Mouse (Mus musculus) hindbrain, embryonic 13.5 days (tissue): ENCODE results near the gene Fxyd1. TPM values are rescaled to one million over a fixed set of nuclear protein-coding genes. Genes with fewer than 3 reads are reported as not detected.

Source experiments
- ATAC-seq: fragments of 200-750 bp; cut with Nextera tagmentation; 2 replicates; pipeline ENCODE4 v1.8.0; 2017; ENCODE audit warnings: moderate TSS enrichment; ENCODE audit not compliant: low FRiP score
- H3K27ac ChIP-seq: fragments of 300-500 bp; sonication (generic); 2 replicates; pipeline ENCODE4 v1.5.1; 2015; ENCODE audit warnings: inconsistent platforms, mild to moderate bottlenecking, moderate library complexity
- H3K27me3 ChIP-seq: fragments of 300-500 bp; sonication (generic); 2 replicates; pipeline ENCODE4 v1.6.1; 2015; ENCODE audit warnings: mild to moderate bottlenecking, inconsistent platforms
- H3K36me3 ChIP-seq: fragments of 300-500 bp; sonication (generic); 2 replicates; pipeline ENCODE4 v1.6.1; 2015; ENCODE audit warnings: mild to moderate bottlenecking, inconsistent platforms
- H3K4me1 ChIP-seq: fragments of 300-500 bp; sonication (generic); replicated peaks from 2 replicates; pipeline ENCODE4 v1.6.1; 2015; ENCODE audit warnings: inconsistent platforms
- H3K4me2 ChIP-seq: fragments of 300-500 bp; sonication (generic); 2 replicates; pipeline ENCODE4 v1.6.1; 2015; ENCODE audit warnings: inconsistent platforms, mild to moderate bottlenecking, moderate library complexity
- H3K4me3 ChIP-seq: fragments of 300-500 bp; sonication (generic); 2 replicates; pipeline ENCODE4 v1.5.1; 2015; ENCODE audit warnings: mild to moderate bottlenecking, inconsistent platforms
- H3K9ac ChIP-seq: fragments of 300-500 bp; sonication (generic); 2 replicates; pipeline ENCODE4 v1.6.1; 2015; ENCODE audit warnings: mild to moderate bottlenecking, inconsistent platforms
- H3K9me3 ChIP-seq: fragments of 300-500 bp; sonication (generic); 2 replicates; pipeline ENCODE4 v1.6.1; 2016; ENCODE audit warnings: inconsistent platforms
- WGBS: fragments of 180-500 bp; shearing (Covaris S2); methylation state at CpG from one replicate; pipeline ENCODE4 v1.1.7; 2015; 5-methylcytosine and 5-hydroxymethylcytosine counted together
- polyA plus RNA-seq: library from polyadenylated mRNA; unstranded; fragments of >200 nt; fragmentation: Nextera tagmentation; extraction: Ambion mirVana; gene quantifications from 2 replicates; pipeline ENCODE4 v1.2.1, GENCODE M21; 2015

Gene Fxyd1
- polyA plus RNA-seq, 1 experiment from 2014 or later: 30.6 TPM

GRCm38 (mm10) chr7:31049846-31050281 is 7.1 kb downstream of the Fxyd1 start:
- H3K4me3 ChIP-seq: peak overlapping the region; percentile 42
- peak; percentile 30 for ATAC-seq
- H3K9me3 ChIP-seq: no peaks in the 10 kb centered on the region
- WGBS: under 1% methylated on average over 14 of the region's 15 CpGs
- H3K27me3 ChIP-seq: peaks cover 80% of the 10 kb centered on the region
- H3K27ac ChIP-seq: peak overlapping the region; percentile 77
- peaks cover 50% of the 10 kb centered on the region for H3K4me1 ChIP-seq
- peak overlapping the region; percentile 62 for H3K4me2 ChIP-seq
- H3K9ac ChIP-seq: peak overlapping the region; percentile 69
- H3K36me3 ChIP-seq: no peaks in the 10 kb centered on the region

GRCm38 (mm10) chr7:31049135-31049845 is 7.7 kb downstream of the Fxyd1 start:
- Histone ChIP-seq H3K9ac (peak overlapping the region; percentile 69), H3K4me1 (peaks cover 46% of the 10 kb centered on the region), H3K36me3 (no peaks in the 10 kb centered on the region), H3K9me3 (no peaks in the 10 kb centered on the region), H3K27ac (peak overlapping the region; percentile 77), H3K27me3 (peaks cover 80% of the 10 kb centered on the region), H3K4me2 (peak overlapping the region; percentile 62), H3K4me3 (peak overlapping the region; percentile 42)
- WGBS: 22% methylated on average over 5 of the region's 5 CpGs
- ATAC-seq: 0 out of 2 replicates have a peak, but pooled peaks have one; percentile 0

GRCm38 (mm10) chr7:31042431-31042910 is 14.5 kb downstream of the Fxyd1 start, which contains the start of gene Fxyd5:
TSS of gene Fxyd5 (minus strand) at chr7:31042481.
- Histone ChIP-seq H3K4me1 (peaks cover 14% of the 10 kb centered on the region), H3K4me3 (peak within 1 kb of the TSS; percentile 7), H3K27me3 (peaks cover 77% of the 10 kb centered on the region), H3K9me3 (no peaks in the 10 kb centered on the region), H3K27ac (no peak within 1 kb of the TSS), H3K36me3 (no peaks in the 10 kb centered on the region), H3K4me2 (peak within 1 kb of the TSS; percentile 36), H3K9ac (peak within 1 kb of the TSS; percentile 36; the same call in 1 of the 2 replicates)
- ATAC-seq: no peak
- 36% methylated on average over 10 of the region's 10 CpGs for WGBS

GRCm38 (mm10) chr7:31041662-31042315 is 15.2 kb downstream of the Fxyd1 start:
- Histone ChIP-seq H3K27me3 (peaks cover 74% of the 10 kb centered on the region), H3K4me1 (peaks cover 14% of the 10 kb centered on the region), H3K9me3 (no peaks in the 10 kb centered on the region), H3K27ac (no peak overlapping the region), H3K4me2 (peak overlapping the region; percentile 36), H3K9ac (peak overlapping the region; percentile 36; the same call in 1 of the 2 replicates), H3K36me3 (no peaks in the 10 kb centered on the region), H3K4me3 (peak overlapping the region; percentile 7)
- no peak for ATAC-seq
- 3% methylated on average over 28 of the region's 28 CpGs for WGBS

- 45% methylated on average over 8 of the region's 8 CpGs for WGBS
- no peaks in the 10 kb centered on the region for H3K9me3 ChIP-seq
- H3K4me2 ChIP-seq: no peak overlapping the region
- H3K4me1 ChIP-seq: peaks cover 14% of the 10 kb centered on the region
- H3K27me3 ChIP-seq: peaks cover 70% of the 10 kb centered on the region
- no peak overlapping the region for H3K9ac ChIP-seq
- H3K4me3 ChIP-seq: no peak overlapping the region
- no peaks in the 10 kb centered on the region for H3K36me3 ChIP-seq
- ATAC-seq: no peak
- no peak overlapping the region for H3K27ac ChIP-seq
Measured at GRCm38 (mm10) chr7:31041023-31041407, 16.0 kb downstream of the Fxyd1 start.

GRCm38 (mm10) chr7:31040281-31041022 is 16.5 kb downstream of the Fxyd1 start:
- no peak overlapping the region for H3K4me3 ChIP-seq
- 84% methylated on average over 12 of the region's 12 CpGs for WGBS
- peaks cover 14% of the 10 kb centered on the region for H3K4me1 ChIP-seq
- H3K36me3 ChIP-seq: no peaks in the 10 kb centered on the region
- no peak overlapping the region for H3K27ac ChIP-seq
- no peak overlapping the region for H3K9ac ChIP-seq
- H3K27me3 ChIP-seq: peaks cover 66% of the 10 kb centered on the region
- H3K4me2 ChIP-seq: no peak overlapping the region
- H3K9me3 ChIP-seq: no peaks in the 10 kb centered on the region
- ATAC-seq: no peak

GRCm38 (mm10) chr7:31039011-31039410 is 18.0 kb downstream of the Fxyd1 start:
- H3K9me3 ChIP-seq: no peaks in the 10 kb centered on the region
- H3K4me1 ChIP-seq: peaks cover 14% of the 10 kb centered on the region
- H3K27ac ChIP-seq: no peak overlapping the region; the same call in 1 of the 2 replicates
- H3K4me3 ChIP-seq: no peak overlapping the region
- H3K27me3 ChIP-seq: peaks cover 52% of the 10 kb centered on the region
- WGBS: 80% methylated on average over 4 of the region's 4 CpGs
- H3K9ac ChIP-seq: no peak overlapping the region
- no peak for ATAC-seq
- no peak overlapping the region for H3K4me2 ChIP-seq
- no peaks in the 10 kb centered on the region for H3K36me3 ChIP-seq

GRCm38 (mm10) chr7:31037675-31038074 is 19.3 kb downstream of the Fxyd1 start:
- Histone ChIP-seq H3K36me3 (no peaks in the 10 kb centered on the region), H3K9ac (no peak overlapping the region), H3K27me3 (peaks cover 38% of the 10 kb centered on the region), H3K4me2 (no peak overlapping the region), H3K27ac (no peak overlapping the region), H3K9me3 (no peaks in the 10 kb centered on the region), H3K4me3 (no peak overlapping the region), H3K4me1 (peaks cover 13% of the 10 kb centered on the region)
- ATAC-seq: no peak
- 68% methylated on average over 2 of the region's 2 CpGs for WGBS

- Histone ChIP-seq H3K4me1 (peaks cover 5% of the 10 kb centered on the region), H3K27ac (no peak overlapping the region), H3K27me3 (peaks cover 31% of the 10 kb centered on the region), H3K9me3 (no peaks in the 10 kb centered on the region), H3K4me2 (no peak overlapping the region), H3K36me3 (no peaks in the 10 kb centered on the region), H3K4me3 (no peak overlapping the region), H3K9ac (no peak overlapping the region)
- no peak for ATAC-seq
- 88% methylated on average over 7 of the region's 7 CpGs for WGBS
Measured at GRCm38 (mm10) chr7:31036917-31037316, 20.1 kb downstream of the Fxyd1 start.

- Histone ChIP-seq H3K4me1 (no peaks in the 10 kb centered on the region), H3K9ac (no peak overlapping the region), H3K27me3 (peaks cover 14% of the 10 kb centered on the region), H3K9me3 (no peaks in the 10 kb centered on the region), H3K27ac (no peak overlapping the region), H3K4me2 (no peak overlapping the region), H3K4me3 (no peak overlapping the region), H3K36me3 (no peaks in the 10 kb centered on the region)
- no peak for ATAC-seq
- WGBS: 83% methylated on average over 11 of the region's 11 CpGs
Measured at GRCm38 (mm10) chr7:31035291-31035690, 21.7 kb downstream of the Fxyd1 start.

- Histone ChIP-seq H3K27ac (no peak overlapping the region), H3K4me2 (no peak overlapping the region), H3K9ac (no peak overlapping the region), H3K4me3 (no peak overlapping the region), H3K36me3 (no peaks in the 10 kb centered on the region), H3K9me3 (no peaks in the 10 kb centered on the region), H3K27me3 (peaks cover 10% of the 10 kb centered on the region; the same call in 1 of the 2 replicates), H3K4me1 (no peaks in the 10 kb centered on the region)
- ATAC-seq: no peak
- 63% methylated on average over 11 of the region's 11 CpGs for WGBS
Measured at GRCm38 (mm10) chr7:31034789-31035188, 22.2 kb downstream of the Fxyd1 start.
